Mouse (Mus musculus) hindbrain, postnatal 0 days (tissue): ENCODE results near the gene Abhd15. TPM values are rescaled to one million over a fixed set of nuclear protein-coding genes. Genes with fewer than 3 reads are reported as not detected.

ENCODE experiments used
- ATAC-seq: fragments of 200-750 bp; cut with Nextera tagmentation; 2 replicates; pipeline ENCODE4 v1.8.0; 2017; ENCODE audit warnings: mild to moderate bottlenecking, moderate TSS enrichment, moderate library complexity
- DNase-seq: peaks from one replicate; pipeline ENCODE4 v3.0.0-alpha.2; 2015; ENCODE audit warnings: low spot score
- H3K27ac ChIP-seq: fragments of 300-500 bp; sonication (generic); 2 replicates; pipeline ENCODE4 v1.5.1; 2014; ENCODE audit warnings: mild to moderate bottlenecking
- H3K27me3 ChIP-seq: fragments of 300-500 bp; sonication (generic); 2 replicates; pipeline ENCODE4 v1.6.1; 2014; ENCODE audit warnings: low read length, mixed read lengths; ENCODE audit not compliant: insufficient read depth
- H3K36me3 ChIP-seq: fragments of 300-500 bp; sonication (generic); 2 replicates; pipeline ENCODE4 v1.6.1; 2014; ENCODE audit warnings: low read length, mixed read lengths; ENCODE audit not compliant: insufficient read depth
- H3K4me1 ChIP-seq: fragments of 300-500 bp; sonication (generic); 2 replicates; pipeline ENCODE4 v1.6.1; 2014; ENCODE audit warnings: antibody characterized with exemption, low read length, mixed read lengths; ENCODE audit not compliant: insufficient read depth
- H3K4me2 ChIP-seq: fragments of 300-500 bp; sonication (generic); 2 replicates; pipeline ENCODE4 v1.6.1; 2014; ENCODE audit warnings: low read depth, mild to moderate bottlenecking, low read length, moderate library complexity, mixed read lengths
- H3K4me3 ChIP-seq: fragments of 300-500 bp; sonication (generic); 2 replicates; pipeline ENCODE4 v1.5.1; 2014; ENCODE audit warnings: low read length
- H3K9ac ChIP-seq: fragments of 300-500 bp; sonication (generic); replicated peaks from 2 replicates; pipeline ENCODE4 v1.6.1; 2014; ENCODE audit warnings: mild to moderate bottlenecking, low read length, moderate library complexity, mixed read lengths
- H3K9me3 ChIP-seq: fragments of 300-500 bp; sonication (generic); 2 replicates; pipeline ENCODE4 v1.6.1; 2016; ENCODE audit warnings: low read length, mixed read lengths
- CTCF ChIP-seq: IDR thresholded peaks from 2 replicates; pipeline ENCODE4 v1.5.1; 2016; ENCODE audit warnings: antibody characterized with exemption, control low read depth, low read depth
- WGBS: fragments of 180-500 bp; shearing (Covaris S2); extraction: QIAGEN DNeasy Blood & Tissue Kit; methylation state at CpG from one replicate; pipeline ENCODE4 v1.1.7; 2014; 5-methylcytosine and 5-hydroxymethylcytosine counted together
- polyA plus RNA-seq: library from polyadenylated mRNA; unstranded; fragments of >200 nt; fragmentation: Nextera tagmentation; extraction: Ambion mirVana; gene quantifications from 2 replicates; pipeline ENCODE4 v1.2.1, GENCODE M21; 2015
- total RNA-seq: library from RNA; depleted of rRNA; stranded (reverse); fragments of >200 nt; gene quantifications from 2 replicates; pipeline ENCODE4 v1.2.3, GENCODE M21; 2014

The Abhd15 gene
- total and polyA plus RNA-seq, 2 experiments from 2014 or later, result 2.1 to 3.6 TPM

DNA sequence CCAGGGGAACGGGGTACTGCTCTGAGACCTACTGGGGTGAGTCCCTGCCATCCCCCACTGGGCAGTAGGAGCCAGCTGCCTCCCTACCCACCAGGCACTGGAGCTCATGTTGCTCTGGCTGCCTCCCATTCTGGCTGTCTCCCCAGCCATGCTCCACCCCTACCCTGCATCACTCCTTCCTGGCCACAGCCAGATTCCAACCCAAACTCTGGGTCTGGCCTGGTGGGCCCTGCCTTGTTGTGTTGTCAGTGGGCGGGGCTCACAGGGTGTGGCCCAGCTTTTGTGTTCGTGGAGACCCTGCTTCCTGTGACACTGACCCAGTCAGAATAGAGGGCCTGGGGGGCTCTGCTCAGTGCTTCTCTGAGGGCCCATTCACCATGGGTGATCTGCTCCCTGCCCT, 11.4 kb upstream of the Abhd15 start:
- no peaks in the 10 kb centered on the region for H3K9me3 ChIP-seq
- ATAC-seq (no peak), DNase-seq (no peak)
- H3K27me3 ChIP-seq, result no peaks in the 10 kb centered on the region
- WGBS, result 53% methylated on average over 3 of the region's 3 CpGs
- TF ChIP-seq CTCF, result no peak
- H3K4me3 ChIP-seq, result no peak overlapping the region
- no peak overlapping the region for H3K9ac ChIP-seq
- H3K27ac ChIP-seq, result no peak overlapping the region
- H3K36me3 ChIP-seq, result peaks cover 55% of the 10 kb centered on the region
- H3K4me2 ChIP-seq, result no peak overlapping the region
- peaks cover 11% of the 10 kb centered on the region; the same call in 1 of the 2 replicates for H3K4me1 ChIP-seq

DNA sequence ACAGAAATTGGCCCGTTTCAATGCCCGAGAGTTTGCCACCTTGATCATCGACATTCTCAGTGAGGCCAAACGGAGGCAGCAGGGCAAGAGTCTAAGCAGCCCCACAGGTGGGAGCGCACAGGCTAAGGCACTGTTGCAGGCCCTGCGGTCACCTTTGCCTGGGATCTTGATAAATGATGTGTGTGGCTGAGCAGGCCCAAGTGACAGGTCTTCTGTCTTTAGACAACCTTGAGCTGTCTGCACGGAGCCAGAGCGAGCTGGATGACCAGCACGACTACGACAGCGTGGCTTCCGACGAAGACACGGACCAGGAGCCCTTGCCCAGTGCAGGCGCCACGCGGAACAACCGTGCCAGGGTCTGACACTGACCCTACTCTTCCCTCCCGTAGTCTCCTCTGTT, 10.5 kb upstream of the Abhd15 start:
- no peak for TF ChIP-seq CTCF
- 91% methylated on average over 19 of the region's 19 CpGs for WGBS
- no peak overlapping the region for H3K9ac ChIP-seq
- no peaks in the 10 kb centered on the region for H3K9me3 ChIP-seq
- no peak overlapping the region for H3K4me3 ChIP-seq
- no peaks in the 10 kb centered on the region for H3K27me3 ChIP-seq
- H3K36me3 ChIP-seq, result peaks cover 53% of the 10 kb centered on the region
- peaks cover 9% of the 10 kb centered on the region; the same call in 1 of the 2 replicates for H3K4me1 ChIP-seq
- no peak for ATAC-seq
- H3K4me2 ChIP-seq, result no peak overlapping the region
- DNase-seq, result no peak
- no peak overlapping the region for H3K27ac ChIP-seq

DNA sequence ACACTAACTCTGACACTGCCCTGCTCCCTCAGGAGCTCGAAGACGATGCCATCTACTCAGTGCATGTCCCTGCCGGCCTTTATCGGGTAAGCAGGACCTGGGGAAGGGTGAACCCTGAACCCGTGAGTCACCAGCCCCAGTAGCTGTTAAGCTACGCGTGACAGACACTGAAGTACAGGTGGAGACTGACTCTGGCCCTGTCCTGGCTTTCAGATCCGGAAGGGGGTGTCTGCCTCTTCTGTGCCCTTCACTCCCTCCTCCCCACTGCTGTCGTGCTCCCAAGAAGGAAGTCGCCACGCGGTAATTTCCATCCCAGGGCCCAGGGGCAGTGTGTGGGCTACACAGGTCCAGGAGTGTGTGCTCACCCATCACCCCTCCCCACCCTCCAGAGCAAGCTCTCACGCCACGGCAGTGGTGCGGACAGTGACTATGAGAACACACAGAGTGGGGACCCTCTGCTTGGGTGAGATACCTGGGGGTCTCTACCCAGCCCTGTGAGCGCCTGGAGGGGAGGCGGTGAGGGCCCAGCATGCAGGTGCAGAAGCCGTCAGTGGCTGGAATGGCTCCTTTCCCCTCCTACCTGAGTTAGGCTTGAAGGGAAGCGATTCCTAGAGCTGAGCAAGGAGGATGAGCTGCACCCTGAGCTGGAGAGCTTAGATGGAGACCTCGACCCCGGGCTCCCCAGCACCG, 9.5 kb upstream of the Abhd15 start:
- Histone ChIP-seq H3K4me1 (peaks cover 9% of the 10 kb centered on the region; the same call in 1 of the 2 replicates), H3K27me3 (no peaks in the 10 kb centered on the region), H3K9me3 (no peaks in the 10 kb centered on the region), H3K9ac (no peak overlapping the region), H3K36me3 (peaks cover 46% of the 10 kb centered on the region), H3K4me2 (no peak overlapping the region), H3K27ac (no peak overlapping the region), H3K4me3 (no peak overlapping the region)
- 90% methylated on average over 22 of the region's 22 CpGs for WGBS
- TF ChIP-seq CTCF, result no peak
- no peak for DNase-seq
- no peak for ATAC-seq

DNA sequence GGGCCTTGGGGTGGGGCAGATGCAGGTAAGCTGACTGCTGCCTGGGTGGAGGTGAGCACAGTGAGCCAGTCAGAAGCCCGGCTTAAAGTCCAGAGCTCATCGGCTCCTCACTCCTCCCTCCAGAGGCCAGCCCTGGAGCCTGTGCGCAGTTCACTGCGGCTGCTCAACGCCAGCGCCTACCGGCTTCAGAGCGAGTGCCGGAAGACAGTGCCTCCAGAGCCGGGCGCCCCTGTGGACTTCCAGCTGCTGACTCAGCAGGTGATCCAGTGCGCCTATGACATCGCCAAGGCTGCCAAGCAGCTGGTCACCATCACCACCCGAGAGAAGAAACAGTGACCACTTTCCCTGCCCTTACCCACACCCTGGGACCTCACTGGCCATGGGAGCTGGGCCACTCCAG, 8.6 kb upstream of the Abhd15 start:
- Histone ChIP-seq H3K4me3 (no peak overlapping the region), H3K27me3 (no peaks in the 10 kb centered on the region), H3K36me3 (peaks cover 46% of the 10 kb centered on the region), H3K9ac (no peak overlapping the region), H3K4me2 (no peak overlapping the region), H3K27ac (no peak overlapping the region), H3K4me1 (peaks cover 5% of the 10 kb centered on the region; the same call in 1 of the 2 replicates), H3K9me3 (no peaks in the 10 kb centered on the region)
- no peak for TF ChIP-seq CTCF
- WGBS, result 81% methylated on average over 14 of the region's 14 CpGs
- ATAC-seq (no peak), DNase-seq (no peak)

DNA sequence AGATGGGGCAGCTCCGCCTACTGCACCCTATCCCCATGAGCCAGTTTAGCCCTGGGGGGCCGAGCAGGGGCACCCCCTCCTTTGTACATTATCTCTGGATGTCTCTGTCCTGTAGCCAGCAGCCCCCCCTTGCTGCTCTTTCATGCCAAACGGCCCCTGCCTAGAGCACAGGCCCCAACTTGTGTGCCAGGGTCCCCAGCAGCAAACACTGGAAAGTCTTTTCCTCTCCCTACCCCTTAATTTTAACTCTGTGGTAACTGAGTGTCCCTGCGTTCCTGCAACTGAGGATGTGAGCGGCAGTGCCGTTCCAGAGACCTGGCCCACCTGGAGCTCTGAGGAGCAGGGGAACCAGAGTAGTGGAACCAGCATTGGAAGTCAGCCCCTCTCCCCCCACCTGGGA, 8.0 kb upstream of the Abhd15 start:
- ATAC-seq (no peak), DNase-seq (no peak)
- Histone ChIP-seq H3K36me3 (peaks cover 46% of the 10 kb centered on the region), H3K27ac (no peak overlapping the region), H3K4me2 (no peak overlapping the region), H3K27me3 (no peaks in the 10 kb centered on the region), H3K9ac (no peak overlapping the region), H3K9me3 (no peaks in the 10 kb centered on the region), H3K4me1 (peaks cover 5% of the 10 kb centered on the region; the same call in 1 of the 2 replicates), H3K4me3 (no peak overlapping the region)
- TF ChIP-seq CTCF, result no peak
- 78% methylated on average over 6 of the region's 6 CpGs for WGBS

DNA sequence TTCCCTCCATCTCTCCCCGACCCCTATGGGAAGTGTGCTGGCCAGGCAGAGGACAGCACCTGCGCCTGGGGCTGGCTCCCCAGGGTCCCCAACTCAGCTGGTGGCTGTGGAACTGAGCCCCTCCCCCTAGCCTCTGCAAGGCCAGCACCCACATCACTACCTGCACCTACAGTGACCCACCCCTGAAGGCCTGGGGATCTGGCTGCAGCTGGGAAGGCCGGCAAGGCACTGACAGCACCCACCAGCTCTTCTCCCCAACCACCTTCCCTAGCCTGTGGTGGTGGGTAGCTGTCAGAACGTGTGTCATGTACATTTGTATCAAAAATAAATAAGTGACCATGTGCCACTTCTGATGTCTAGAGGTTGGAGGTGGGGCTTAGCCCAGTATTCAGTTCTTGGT, 7.5 kb upstream of the Abhd15 start:
- H3K4me3 ChIP-seq, result no peak overlapping the region
- no peak overlapping the region for H3K9ac ChIP-seq
- no peak for TF ChIP-seq CTCF
- H3K9me3 ChIP-seq, result no peaks in the 10 kb centered on the region
- ATAC-seq (0 out of 2 replicates have a peak, but pooled peaks have one; percentile 5), DNase-seq (no peak)
- WGBS, result 68% methylated on average over 4 of the region's 4 CpGs
- no peaks in the 10 kb centered on the region for H3K27me3 ChIP-seq
- peaks cover 46% of the 10 kb centered on the region for H3K36me3 ChIP-seq
- H3K4me2 ChIP-seq, result no peak overlapping the region
- H3K27ac ChIP-seq, result peak overlapping the region; percentile 4; the same call in 1 of the 2 replicates
- H3K4me1 ChIP-seq, result peaks cover 5% of the 10 kb centered on the region; the same call in 1 of the 2 replicates
